Mouse (Mus musculus): Measurements from ENCODE around the gene Bmp8a. TPM values are rescaled to one million over a fixed set of nuclear protein-coding genes. Genes with fewer than 3 reads are reported as not detected.
A peak's percentile ranks its signal among the peaks of the same experiment; 100 is the strongest.
"Not testable (repeated sequence)": the region's sequence is repeated elsewhere in the genome, so short reads cannot be mapped to it uniquely, and the experiment has no call there.

Bmp8a gene
- polyA plus RNA-seq, 1 experiment, result 2.4 TPM

DNA sequence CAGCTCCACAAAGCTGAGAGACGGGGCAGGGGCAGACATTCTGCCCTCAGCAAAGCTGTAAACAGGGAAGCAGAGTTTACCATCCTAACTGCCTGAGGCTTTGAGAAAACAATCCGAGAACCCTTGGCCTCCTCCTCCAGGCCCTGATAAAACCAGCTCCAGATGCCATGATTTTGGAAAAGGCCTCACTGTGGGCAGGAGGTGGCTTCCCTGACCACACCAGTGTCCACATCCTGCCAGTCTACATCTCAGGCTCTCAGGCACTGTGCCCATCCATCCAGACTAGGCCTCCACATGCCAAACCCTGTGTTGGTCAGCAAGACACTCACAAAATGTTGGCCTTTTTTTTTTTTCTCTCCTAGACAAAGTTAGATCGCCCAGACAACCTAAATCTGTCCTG lies 8.9 kb downstream of the Bmp8a start:
- H3K36me3 ChIP-seq (ENCODE audit: control insufficient read depth, insufficient read depth, low read length, poor library complexity, severe bottlenecking), result no peaks in the 10 kb centered on the region
- peaks cover 1% of the 10 kb centered on the region for H3K4me1 ChIP-seq (ENCODE audit: control insufficient read depth, insufficient read depth, low read length)
- H3K4me3 ChIP-seq (ENCODE audit: low read depth, low read length), result no peak overlapping the region
- no peak overlapping the region for H3K9ac ChIP-seq (ENCODE audit: low read depth, poor library complexity, severe bottlenecking)
- H3K27ac ChIP-seq (ENCODE audit: insufficient read depth, low read length), result no peak overlapping the region
- no peaks in the 10 kb centered on the region for H3K9me3 ChIP-seq (replicated peaks; ENCODE audit: control insufficient read depth, insufficient read depth, low read length, poor library complexity, severe bottlenecking)
- no peaks in the 10 kb centered on the region for H3K27me3 ChIP-seq (ENCODE audit: control insufficient read depth, insufficient read depth, low read length, poor library complexity, severe bottlenecking)
- TF ChIP-seq CTCF (IDR thresholded peaks at IDR 0.05; ENCODE audit: low read depth, low read length) (no peak), EP300 (IDR thresholded peaks at IDR 0.05; ENCODE audit: insufficient read depth, low read depth, low read length) (no peak)

DNA sequence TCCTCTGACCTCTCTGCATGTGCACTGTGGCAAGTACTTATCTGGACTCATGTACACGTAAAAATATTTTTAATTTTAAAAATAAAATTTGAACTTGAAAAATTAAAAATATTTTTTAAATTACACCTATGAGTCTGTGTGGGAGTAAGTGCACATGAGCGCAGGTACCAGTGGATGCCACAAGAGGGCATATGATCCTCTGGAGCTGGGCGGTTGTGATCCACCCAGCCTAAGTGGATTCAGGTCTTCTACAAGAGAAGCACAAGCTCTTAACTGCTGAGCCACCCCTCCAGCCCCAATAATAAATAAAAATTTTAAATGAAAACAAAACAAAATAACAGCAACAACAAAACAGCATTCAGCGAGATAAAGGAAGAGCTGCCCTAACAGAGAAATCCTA lies 9.9 kb downstream of the Bmp8a start:
- Histone ChIP-seq H3K27ac (ENCODE audit: insufficient read depth, low read length) (no peak overlapping the region), H3K4me3 (ENCODE audit: low read depth, low read length) (no peak overlapping the region), H3K9me3 (replicated peaks; ENCODE audit: control insufficient read depth, insufficient read depth, low read length, poor library complexity, severe bottlenecking) (no peaks in the 10 kb centered on the region), H3K36me3 (ENCODE audit: control insufficient read depth, insufficient read depth, low read length, poor library complexity, severe bottlenecking) (no peaks in the 10 kb centered on the region), H3K27me3 (ENCODE audit: control insufficient read depth, insufficient read depth, low read length, poor library complexity, severe bottlenecking) (no peaks in the 10 kb centered on the region), H3K9ac (ENCODE audit: low read depth, poor library complexity, severe bottlenecking) (no peak overlapping the region), H3K4me1 (ENCODE audit: control insufficient read depth, insufficient read depth, low read length) (peaks cover 1% of the 10 kb centered on the region)
- TF ChIP-seq POLR2A (IDR thresholded peaks at IDR 0.05; ENCODE audit: insufficient read depth, low read length), result no peak
- peak; percentile 21 for TF ChIP-seq CTCF (IDR thresholded peaks at IDR 0.05; ENCODE audit: low read depth, low read length)

DNA sequence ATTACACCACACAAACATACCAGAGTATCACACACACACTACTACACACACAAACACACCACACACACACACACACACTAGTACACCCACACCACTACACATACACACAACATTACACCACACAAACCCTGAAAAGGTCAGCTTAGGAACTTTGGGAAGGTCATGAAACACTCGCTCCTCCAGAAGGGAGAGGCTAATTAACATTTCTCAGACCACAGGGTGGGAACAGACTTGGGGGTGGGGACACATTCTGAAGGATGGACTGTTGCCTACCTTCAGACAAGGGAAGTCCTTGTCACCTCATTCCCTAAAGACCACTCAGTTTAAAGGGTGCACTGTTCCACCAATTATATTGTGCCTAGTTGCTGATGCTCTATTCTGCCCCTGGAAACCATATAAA lies 11.1 kb downstream of the Bmp8a start:
- H3K27me3 ChIP-seq (ENCODE audit: control insufficient read depth, insufficient read depth, low read length, poor library complexity, severe bottlenecking), result not testable (repeated sequence)

DNA sequence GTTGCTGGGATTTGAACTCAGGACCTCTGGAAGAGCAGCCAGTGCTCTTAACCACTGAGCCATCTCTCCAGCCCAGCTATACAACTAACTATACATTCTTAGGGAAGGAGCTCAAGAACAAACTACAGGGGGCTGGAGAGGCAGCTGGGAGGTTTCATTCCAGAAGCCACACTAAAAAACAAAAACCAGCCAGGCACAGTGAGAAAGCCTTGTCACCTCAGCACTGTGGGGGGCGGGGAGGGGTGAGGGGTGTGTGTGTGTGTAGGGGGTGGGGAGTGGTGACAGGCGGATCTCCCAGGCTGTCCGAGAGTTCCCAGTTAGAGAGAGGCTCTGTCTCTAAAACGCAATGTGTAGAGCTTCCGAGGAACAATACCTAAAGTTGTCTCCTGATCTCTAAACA lies 11.7 kb downstream of the Bmp8a start:
- no peak overlapping the region for H3K4me3 ChIP-seq (ENCODE audit: low read depth, low read length)
- no peak overlapping the region for H3K27ac ChIP-seq (ENCODE audit: insufficient read depth, low read length)
- no peaks in the 10 kb centered on the region for H3K27me3 ChIP-seq (ENCODE audit: control insufficient read depth, insufficient read depth, low read length, poor library complexity, severe bottlenecking)
- H3K9me3 ChIP-seq (replicated peaks; ENCODE audit: control insufficient read depth, insufficient read depth, low read length, poor library complexity, severe bottlenecking), result no peaks in the 10 kb centered on the region
- TF ChIP-seq POLR2A (IDR thresholded peaks at IDR 0.05; ENCODE audit: insufficient read depth, low read length) (no peak), EP300 (IDR thresholded peaks at IDR 0.05; ENCODE audit: insufficient read depth, low read depth, low read length) (no peak), CTCF (IDR thresholded peaks at IDR 0.05; ENCODE audit: low read depth, low read length) (no peak)
- peaks cover 1% of the 10 kb centered on the region for H3K4me1 ChIP-seq (ENCODE audit: control insufficient read depth, insufficient read depth, low read length)
- H3K9ac ChIP-seq (ENCODE audit: low read depth, poor library complexity, severe bottlenecking), result no peak overlapping the region
- H3K36me3 ChIP-seq (ENCODE audit: control insufficient read depth, insufficient read depth, low read length, poor library complexity, severe bottlenecking), result no peaks in the 10 kb centered on the region

More for the DNA sequence above, 11.1 kb downstream of the Bmp8a start:
- not testable (repeated sequence) for H3K9me3 ChIP-seq (replicated peaks; ENCODE audit: control insufficient read depth, insufficient read depth, low read length, poor library complexity, severe bottlenecking); H3K4me1 ChIP-seq (ENCODE audit: control insufficient read depth, insufficient read depth, low read length); H3K36me3 ChIP-seq (ENCODE audit: control insufficient read depth, insufficient read depth, low read length, poor library complexity, severe bottlenecking); H3K4me3 ChIP-seq (ENCODE audit: low read depth, low read length); H3K9ac ChIP-seq (ENCODE audit: low read depth, poor library complexity, severe bottlenecking); H3K27ac ChIP-seq (ENCODE audit: insufficient read depth, low read length)

DNA sequence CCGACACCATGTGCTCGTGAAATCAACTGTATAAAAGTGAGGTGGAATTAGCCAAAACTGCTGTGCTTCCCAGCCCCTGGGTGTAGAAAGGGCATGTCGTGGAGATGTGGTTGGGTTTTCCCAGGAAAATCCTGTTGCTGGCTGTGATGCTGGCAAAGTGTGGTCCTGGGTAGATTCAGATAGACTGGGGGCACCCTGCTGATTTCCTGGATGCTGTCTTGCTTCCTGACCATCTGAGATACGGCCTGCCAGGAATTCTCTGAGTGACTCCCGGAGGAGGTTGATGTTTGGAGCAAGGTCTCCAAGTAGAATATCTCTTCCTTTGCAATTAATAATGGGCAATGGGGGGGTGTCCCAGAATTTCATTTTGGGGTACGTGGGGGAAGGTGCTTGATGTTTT lies 14.1 kb downstream of the Bmp8a start:
- TF ChIP-seq CTCF (IDR thresholded peaks at IDR 0.05; ENCODE audit: low read depth, low read length), result no peak
- TF ChIP-seq POLR2A (IDR thresholded peaks at IDR 0.05; ENCODE audit: insufficient read depth, low read length), result no peak
- TF ChIP-seq EP300 (IDR thresholded peaks at IDR 0.05; ENCODE audit: insufficient read depth, low read depth, low read length), result no peak
- H3K36me3 ChIP-seq (ENCODE audit: control insufficient read depth, insufficient read depth, low read length, poor library complexity, severe bottlenecking), result no peaks in the 10 kb centered on the region
- H3K27me3 ChIP-seq (ENCODE audit: control insufficient read depth, insufficient read depth, low read length, poor library complexity, severe bottlenecking), result no peaks in the 10 kb centered on the region
- H3K27ac ChIP-seq (ENCODE audit: insufficient read depth, low read length), result no peak overlapping the region
- no peak overlapping the region for H3K9ac ChIP-seq (ENCODE audit: low read depth, poor library complexity, severe bottlenecking)
- no peak overlapping the region for H3K4me3 ChIP-seq (ENCODE audit: low read depth, low read length)
- no peaks in the 10 kb centered on the region for H3K9me3 ChIP-seq (replicated peaks; ENCODE audit: control insufficient read depth, insufficient read depth, low read length, poor library complexity, severe bottlenecking)
- H3K4me1 ChIP-seq (ENCODE audit: control insufficient read depth, insufficient read depth, low read length), result no peaks in the 10 kb centered on the region

DNA sequence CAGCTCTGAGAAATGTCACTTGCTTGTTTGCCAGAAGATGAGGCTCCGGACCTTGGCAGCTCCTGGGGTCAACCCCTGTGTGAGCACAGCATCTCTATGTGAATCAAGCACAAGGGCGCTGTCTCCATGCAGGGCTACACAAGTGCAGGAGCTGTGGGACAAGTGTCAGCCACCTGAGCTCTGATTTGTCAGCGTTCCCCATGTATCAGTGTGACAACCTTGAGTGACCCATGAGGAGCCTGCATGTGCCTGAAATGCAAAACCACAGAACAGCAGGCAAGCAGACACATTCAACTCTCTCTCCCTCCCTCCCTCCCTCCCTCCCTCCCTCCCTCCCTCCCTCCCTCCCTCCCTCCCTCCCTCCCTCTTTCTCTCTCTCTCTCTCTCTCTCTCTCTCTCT lies 15.4 kb downstream of the Bmp8a start:
- H3K4me3 ChIP-seq (ENCODE audit: low read depth, low read length), result no peak overlapping the region
- TF ChIP-seq CTCF (IDR thresholded peaks at IDR 0.05; ENCODE audit: low read depth, low read length), result no peak
- TF ChIP-seq EP300 (IDR thresholded peaks at IDR 0.05; ENCODE audit: insufficient read depth, low read depth, low read length), result no peak
- no peak for TF ChIP-seq POLR2A (IDR thresholded peaks at IDR 0.05; ENCODE audit: insufficient read depth, low read length)
- no peak overlapping the region for H3K27ac ChIP-seq (ENCODE audit: insufficient read depth, low read length)
- no peaks in the 10 kb centered on the region for H3K27me3 ChIP-seq (ENCODE audit: control insufficient read depth, insufficient read depth, low read length, poor library complexity, severe bottlenecking)
- no peaks in the 10 kb centered on the region for H3K36me3 ChIP-seq (ENCODE audit: control insufficient read depth, insufficient read depth, low read length, poor library complexity, severe bottlenecking)
- H3K9me3 ChIP-seq (replicated peaks; ENCODE audit: control insufficient read depth, insufficient read depth, low read length, poor library complexity, severe bottlenecking), result no peaks in the 10 kb centered on the region
- no peaks in the 10 kb centered on the region for H3K4me1 ChIP-seq (ENCODE audit: control insufficient read depth, insufficient read depth, low read length)
- H3K9ac ChIP-seq (ENCODE audit: low read depth, poor library complexity, severe bottlenecking), result no peak overlapping the region
